Mouse (Mus musculus) heart, adult 2 months (tissue): ENCODE data around the gene Gbe1.

Experiments used
- CTCF ChIP-seq: fragments of 200-600 bp; IDR thresholded peaks from 2 replicates; pipeline ENCODE4 v1.8.1; 2022; ENCODE audit warnings: antibody characterized with exemption, mild to moderate bottlenecking, moderate library complexity
- POLR2A ChIP-seq: fragments of 200-500 bp; IDR thresholded peaks from 2 replicates; pipeline ENCODE4 v1.6.1; 2011; ENCODE audit warnings: mild to moderate bottlenecking, low read depth, low read length, control low read depth; ENCODE audit not compliant: insufficient read depth

DNA sequence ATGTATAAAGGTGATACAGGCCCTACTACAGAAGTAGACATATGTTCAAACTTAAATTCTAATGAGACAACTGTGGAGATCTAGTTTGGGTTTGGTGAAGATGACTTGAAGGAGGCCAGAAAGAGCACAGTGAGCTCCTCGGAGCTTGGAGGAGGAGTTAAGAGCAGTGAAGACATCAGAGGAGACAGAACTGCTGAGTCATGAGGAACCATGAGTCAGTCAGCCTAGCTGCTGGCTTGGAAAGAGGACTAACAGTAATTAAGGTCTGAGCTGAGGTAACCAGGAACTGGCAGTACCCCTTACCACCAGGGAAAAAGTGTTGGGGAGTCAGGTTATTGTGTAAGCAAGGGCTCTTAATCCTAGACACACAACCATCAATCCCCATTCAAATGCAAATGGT is 192.7 kb downstream of the Gbe1 start:
- TF ChIP-seq CTCF (no peak), POLR2A (no peak)
